Mouse (Mus musculus): ENCODE results near the gene Pnmal2.
"Not testable (repeated sequence)": the region's sequence is repeated elsewhere in the genome, so short reads cannot be mapped to it uniquely, and the experiment has no call there.

Gene Pnmal2

GRCm38 (mm10) chr7:16946441-16947348 lies 2.2 kb downstream of the Pnmal2 start:
- peak; percentile 55 to 60 for DNase-seq

- DNase-seq, result peak; percentile 47 to 48
Measured at GRCm38 (mm10) chr7:16947349-16947895, 2.9 kb downstream of the Pnmal2 start.

GRCm38 (mm10) chr7:16947959-16948361 lies 3.5 kb downstream of the Pnmal2 start:
- DNase-seq, result peak; percentile 66 to 73

- no peak for DNase-seq
Measured at GRCm38 (mm10) chr7:16948923-16949458, 4.5 kb downstream of the Pnmal2 start.

GRCm38 (mm10) chr7:16949908-16950841 lies 5.7 kb downstream of the Pnmal2 start:
- peak; percentile 86 to 88 for DNase-seq

GRCm38 (mm10) chr7:16950861-16951635 lies 6.6 kb downstream of the Pnmal2 start:
- peak; percentile 87 to 89 for DNase-seq

- DNase-seq, result not testable (repeated sequence)
Measured at GRCm38 (mm10) chr7:16953776-16954175, 9.3 kb downstream of the Pnmal2 start.

GRCm38 (mm10) chr7:16955712-16956111 lies 11.2 kb downstream of the Pnmal2 start:
- no peak for DNase-seq

- no peak for DNase-seq
Measured at GRCm38 (mm10) chr7:16956410-16957265, 12.2 kb downstream of the Pnmal2 start.

- peak; percentile 79 to 86 for DNase-seq
Measured at GRCm38 (mm10) chr7:16959539-16960187, 15.2 kb downstream of the Pnmal2 start, which contains the start of gene Pnmal1. Gene Pnmal1 (plus strand): TSS chr7:16959679.

- no peak for DNase-seq
Measured at GRCm38 (mm10) chr7:16961678-16962077, 17.2 kb downstream of the Pnmal2 start.

- no peak for DNase-seq
Measured at GRCm38 (mm10) chr7:16968414-16968813, 23.9 kb downstream of the Pnmal2 start.

- no peak for DNase-seq
Measured at GRCm38 (mm10) chr7:16971160-16971559, 26.7 kb downstream of the Pnmal2 start.

GRCm38 (mm10) chr7:16974018-16974417 lies 29.5 kb downstream of the Pnmal2 start:
- no peak for DNase-seq

GRCm38 (mm10) chr7:16976298-16976697 lies 31.8 kb downstream of the Pnmal2 start:
- no peak for DNase-seq

- DNase-seq, result no peak
Measured at GRCm38 (mm10) chr7:16978173-16978572, 33.7 kb downstream of the Pnmal2 start.

GRCm38 (mm10) chr7:16978593-16978992 lies 34.1 kb downstream of the Pnmal2 start:
- no peak for DNase-seq

GRCm38 (mm10) chr7:16980348-16980747 lies 35.9 kb downstream of the Pnmal2 start:
- DNase-seq, result peak; percentile 63 to 74

- peak; percentile 65 to 73 for DNase-seq
Measured at GRCm38 (mm10) chr7:16982859-16983568, 38.5 kb downstream of the Pnmal2 start, which contains the start of gene Gm42372. Gene Gm42372 (plus strand): TSS chr7:16983086.

Measured in kidney, postnatal 4 days (tissue).